Mouse (Mus musculus) lung, adult 2 months (tissue): ENCODE data around the gene Plaa. TPM values are rescaled to one million over a fixed set of nuclear protein-coding genes. Genes with fewer than 3 reads are reported as not detected.
A peak's percentile ranks its signal among the peaks of the same experiment; 100 is the strongest.

Experiments used
- DNase-seq: peaks from one replicate; pipeline ENCODE4 v3.0.0; 2022
- H3K4me1 ChIP-seq: fragments of 200-500 bp; 2 replicates; pipeline ENCODE4 v1.6.1; 2011; ENCODE audit warnings: low read length; ENCODE audit not compliant: control insufficient read depth, insufficient read depth
- H3K4me3 ChIP-seq: fragments of 200-500 bp; replicated peaks from 2 replicates; pipeline ENCODE3; 2011; ENCODE audit warnings: low read depth, mild to moderate bottlenecking, control low read depth, low read length; ENCODE audit errors: extremely low read depth
- CTCF ChIP-seq: fragments of 200-500 bp; IDR thresholded peaks from 2 replicates; pipeline ENCODE4 v1.5.1; 2011; ENCODE audit warnings: mild to moderate bottlenecking, low read length, control low read depth; ENCODE audit not compliant: insufficient read depth
- POLR2A ChIP-seq: fragments of 200-500 bp; IDR thresholded peaks from 2 replicates; pipeline ENCODE4 v1.6.1; 2011; ENCODE audit warnings: low read depth, mild to moderate bottlenecking, control low read depth, low read length, borderline replicate concordance; ENCODE audit errors: extremely low read depth
- WGBS: fragments of 180-500 bp; shearing (Covaris S2); methylation state at CpG from one replicate; pipeline ENCODE4 v1.1.7; 2018; 5-methylcytosine and 5-hydroxymethylcytosine counted together
- polyA plus RNA-seq: library from polyadenylated mRNA; depleted of rRNA; stranded (reverse); fragments of >200 nt; gene quantifications from 2 replicates; pipeline ENCODE4 v1.2.3, GENCODE M21; 2012

The Plaa gene
- polyA plus RNA-seq, 1 experiment = 36.5 TPM

- Histone ChIP-seq H3K4me3 (peak overlapping the region; percentile 88), H3K4me1 (peaks cover 5% of the 10 kb centered on the region)
- DNase-seq = no peak
- under 1% methylated on average over 33 of the region's 33 CpGs for WGBS
- TF ChIP-seq POLR2A = no peak
- no peak for TF ChIP-seq CTCF
Measured at GRCm38 (mm10) chr4:94602496-94603030, 481 bp downstream of the Plaa start.

- Histone ChIP-seq H3K4me3 (no peak overlapping the region), H3K4me1 (peaks cover 5% of the 10 kb centered on the region)
- WGBS = 67% methylated on average over 4 of the region's 4 CpGs
- TF ChIP-seq POLR2A (no peak), CTCF (no peak)
- no peak for DNase-seq
Measured at GRCm38 (mm10) chr4:94601395-94601794, 1.6 kb downstream of the Plaa start.

- no peak overlapping the region for H3K4me3 ChIP-seq
Measured at GRCm38 (mm10) chr4:94592709-94593108, 10.3 kb downstream of the Plaa start.

GRCm38 (mm10) chr4:94591765-94592381, 11.2 kb downstream of the Plaa start:
- TF ChIP-seq CTCF (no peak), POLR2A (no peak)
- peaks cover 6% of the 10 kb centered on the region; the same call in 1 of the 2 replicates for H3K4me1 ChIP-seq
- no peak overlapping the region for H3K4me3 ChIP-seq
- 64% methylated on average over 4 of the region's 4 CpGs for WGBS
- DNase-seq = no peak

More at GRCm38 (mm10) chr4:94592709-94593108, 10.3 kb downstream of the Plaa start:
- TF ChIP-seq CTCF (no peak), POLR2A (no peak)
- no peak for DNase-seq
- peaks cover 6% of the 10 kb centered on the region; the same call in 1 of the 2 replicates for H3K4me1 ChIP-seq

GRCm38 (mm10) chr4:94572677-94573076, 30.4 kb downstream of the Plaa start:
- TF ChIP-seq POLR2A = no peak
- TF ChIP-seq CTCF = no peak
- WGBS = 95% methylated on average over 4 of the region's 4 CpGs
- no peak for DNase-seq

GRCm38 (mm10) chr4:94564297-94564696, 38.7 kb downstream of the Plaa start:
- Histone ChIP-seq H3K4me3 (no peak overlapping the region), H3K4me1 (no peaks in the 10 kb centered on the region)
- no peak for DNase-seq
- TF ChIP-seq CTCF (no peak), POLR2A (no peak)

More at GRCm38 (mm10) chr4:94572677-94573076, 30.4 kb downstream of the Plaa start:
- H3K4me1 ChIP-seq = no peaks in the 10 kb centered on the region
- no peak overlapping the region for H3K4me3 ChIP-seq

- 69% methylated on average over 7 of the region's 7 CpGs for WGBS
- no peak for TF ChIP-seq POLR2A
- no peak for TF ChIP-seq CTCF
- no peak for DNase-seq
- Histone ChIP-seq H3K4me1 (no peaks in the 10 kb centered on the region), H3K4me3 (no peak overlapping the region)
Measured at GRCm38 (mm10) chr4:94561954-94562648, 40.9 kb downstream of the Plaa start.

- 74% methylated on average over 1 of the region's 1 CpGs for WGBS
- no peak for DNase-seq
- no peaks in the 10 kb centered on the region; the same call in 1 of the 2 replicates for H3K4me1 ChIP-seq
Measured at GRCm38 (mm10) chr4:94560316-94560715, 42.7 kb downstream of the Plaa start.

GRCm38 (mm10) chr4:94559266-94559665, 43.8 kb downstream of the Plaa start:
- TF ChIP-seq CTCF (no peak), POLR2A (no peak)
- Histone ChIP-seq H3K4me3 (no peak overlapping the region), H3K4me1 (peaks cover 2% of the 10 kb centered on the region; the same call in 1 of the 2 replicates)
- 76% methylated on average over 2 of the region's 2 CpGs for WGBS
- DNase-seq = no peak

More at GRCm38 (mm10) chr4:94560316-94560715, 42.7 kb downstream of the Plaa start:
- TF ChIP-seq POLR2A (no peak), CTCF (no peak)
- H3K4me3 ChIP-seq = no peak overlapping the region
